Mouse (Mus musculus): ENCODE data around the gene Sipa1l2.

Sipa1l2 gene

GRCm38 (mm10) chr8:125516115-125516905 lies 53.3 kb downstream of the Sipa1l2 start:
- no peak for DNase-seq (ENCODE audit: low read depth in 2 of 2, low spot score in 2 of 2)

GRCm38 (mm10) chr8:125515665-125516064 lies 53.9 kb downstream of the Sipa1l2 start:
- DNase-seq (ENCODE audit: low read depth in 2 of 2, low spot score in 2 of 2), result no peak

- DNase-seq (ENCODE audit: low read depth in 2 of 2, low spot score in 2 of 2), result no peak
These were observed 55.7 kb downstream of the Sipa1l2 start for GRCm38 (mm10) chr8:125513935-125514334.

- DNase-seq (ENCODE audit: low read depth in 2 of 2, low spot score in 2 of 2), result no peak
These were observed 56.3 kb downstream of the Sipa1l2 start for GRCm38 (mm10) chr8:125513242-125513866.

GRCm38 (mm10) chr8:125512561-125512960 lies 57.0 kb downstream of the Sipa1l2 start:
- DNase-seq (ENCODE audit: low read depth in 2 of 2, low spot score in 2 of 2), result no peak

- no peak for DNase-seq (ENCODE audit: low read depth in 2 of 2, low spot score in 2 of 2)
These were observed 58.5 kb downstream of the Sipa1l2 start for GRCm38 (mm10) chr8:125510861-125511668.

- no peak for DNase-seq (ENCODE audit: low read depth in 2 of 2, low spot score in 2 of 2)
These were observed 59.8 kb downstream of the Sipa1l2 start for GRCm38 (mm10) chr8:125509776-125510175.

GRCm38 (mm10) chr8:125509175-125509574 lies 60.4 kb downstream of the Sipa1l2 start:
- DNase-seq (ENCODE audit: low read depth in 2 of 2, low spot score in 2 of 2), result no peak

GRCm38 (mm10) chr8:125507291-125507690 lies 62.3 kb downstream of the Sipa1l2 start:
- DNase-seq (ENCODE audit: low read depth in 2 of 2, low spot score in 2 of 2), result no peak

GRCm38 (mm10) chr8:125504605-125505257 lies 64.9 kb downstream of the Sipa1l2 start:
- DNase-seq (ENCODE audit: low read depth in 2 of 2, low spot score in 2 of 2), result no peak

- DNase-seq (ENCODE audit: low read depth in 2 of 2, low spot score in 2 of 2), result no peak
These were observed 65.8 kb downstream of the Sipa1l2 start for GRCm38 (mm10) chr8:125503808-125504207.

- DNase-seq (ENCODE audit: low read depth in 2 of 2, low spot score in 2 of 2), result no peak
These were observed 66.8 kb downstream of the Sipa1l2 start for GRCm38 (mm10) chr8:125502828-125503227.

- DNase-seq (ENCODE audit: low read depth in 2 of 2, low spot score in 2 of 2), result no peak
These were observed 69.6 kb downstream of the Sipa1l2 start for GRCm38 (mm10) chr8:125500005-125500404.

- no peak for DNase-seq (ENCODE audit: low read depth in 2 of 2, low spot score in 2 of 2)
These were observed 71.1 kb downstream of the Sipa1l2 start for GRCm38 (mm10) chr8:125498508-125498907.

- no peak for DNase-seq (ENCODE audit: low read depth in 2 of 2, low spot score in 2 of 2)
These were observed 74.1 kb downstream of the Sipa1l2 start for GRCm38 (mm10) chr8:125495545-125495944.

- DNase-seq (ENCODE audit: low read depth in 2 of 2, low spot score in 2 of 2), result no peak
These were observed 76.3 kb downstream of the Sipa1l2 start for GRCm38 (mm10) chr8:125493254-125493815.

- DNase-seq (ENCODE audit: low read depth in 2 of 2, low spot score in 2 of 2), result no peak
These were observed 77.2 kb downstream of the Sipa1l2 start for GRCm38 (mm10) chr8:125492416-125492815.

GRCm38 (mm10) chr8:125488747-125489146 lies 80.9 kb downstream of the Sipa1l2 start:
- no peak for DNase-seq (ENCODE audit: low read depth in 2 of 2, low spot score in 2 of 2)

- no peak for DNase-seq (ENCODE audit: low read depth in 2 of 2, low spot score in 2 of 2)
These were observed 83.9 kb downstream of the Sipa1l2 start for GRCm38 (mm10) chr8:125485715-125486114.

GRCm38 (mm10) chr8:125484530-125485196 lies 84.9 kb downstream of the Sipa1l2 start:
- no peak for DNase-seq (ENCODE audit: low read depth in 2 of 2, low spot score in 2 of 2)

All from CD8-positive naive resting alpha-beta T cell, adult 2 months (primary cell).